ENCODE assay signal across 8 mouse cellular contexts in genomic region chr6:88725590-88725989, GRCm38 (mm10). TPM values are rescaled to one million over a fixed set of nuclear protein-coding genes. Genes with fewer than 3 reads are reported as not detected.
A peak's percentile ranks its signal among the peaks of the same experiment; 100 is the strongest.
DNase-seq lines count a peak whose midpoint lies in the region; ATAC-seq lines count a peak whose summit lies in the region.

No protein-coding gene starts in this region.

- no peak overlapping the region for H3K27ac ChIP-seq in intestine, embryonic 14.5 days (ENCODE audit: low read depth)

- intact Hi-C loops in gastrocnemius, postnatal 14 days (cut with DNase I; ENCODE audit: low total_unique reads), result no loop called here

- no peaks in the 10 kb centered on the region for H3K9me3 ChIP-seq in intestine, embryonic 14.5 days (ENCODE audit: control insufficient read depth, low read length)

- H3K4me2 ChIP-seq in intestine, embryonic 14.5 days (ENCODE audit: low read length), result peak overlapping the region; percentile 96

- 60% methylated on average over 7 of the region's 7 CpGs for WGBS in intestine, embryonic 14.5 days

- no peaks in the 10 kb centered on the region for H3K27me3 ChIP-seq in intestine, embryonic 14.5 days (replicated peaks; ENCODE audit: control insufficient read depth, insufficient read depth, low read length)

- H3K4me1 ChIP-seq in intestine, embryonic 14.5 days (replicated peaks; ENCODE audit: control insufficient read depth, insufficient read depth, low read length), result peaks cover 14% of the 10 kb centered on the region

- H3K9ac ChIP-seq in intestine, embryonic 14.5 days (ENCODE audit: low read length), result peak overlapping the region; percentile 73

- H3K4me3 ChIP-seq in intestine, embryonic 14.5 days (ENCODE audit: low read depth, low read length), result peak overlapping the region; percentile 69

- no peak for ATAC-seq in intestine, embryonic 14.5 days (replicated peaks; ENCODE audit: low FRiP score, low TSS enrichment, low read depth)
- ATAC-seq in megakaryocyte progenitor cell, adult 5-6 weeks (replicated peaks; ENCODE audit: poor library complexity), result peak; percentile 26; the same call in 1 of the 2 replicates

- H3K36me3 ChIP-seq in intestine, embryonic 14.5 days (ENCODE audit: control insufficient read depth, insufficient read depth, low read length), result 0 out of 2 replicates have a peak, but pooled peaks cover 4% of the 10 kb centered on the region

- DNase-seq in kidney, adult 9 months, result peak; percentile 33
- DNase-seq in kidney, adult 11 months, result no peak
- peak; percentile 56 to 68 for DNase-seq in cerebellum, postnatal 10 days
- DNase-seq in intestine, embryonic 14.5 days (ENCODE audit: low spot score), result no peak
- no peak for DNase-seq in Muller cell, postnatal 12 days (ENCODE audit: inconsistent ontology term)
- no peak for DNase-seq in gastrocnemius, postnatal 14 days
- DNase-seq in ovary, postnatal 10 days (ENCODE audit: low spot score), result no peak

RNA-seq across cellular contexts. Expression of gene Mgll, which starts 1.4 kb away (rescaled TPM):
- 88.3 and 94.2 TPM in 2 replicates for polyA plus RNA-seq in intestine, embryonic 14.5 days (2014; fragmentation: Nextera tagmentation; extraction: Ambion mirVana)
- total RNA-seq in megakaryocyte progenitor cell, adult 5-6 weeks (2015), result 1.7 and 1.9 TPM in 2 replicates
- 1.6 and 2.7 TPM in 2 replicates for total RNA-seq in megakaryocyte progenitor cell, adult 5-6 weeks (2017)
- total RNA-seq in gastrocnemius, postnatal 14 days (2021), result 10 to 100 TPM; 64.9 to 70.5 TPM

Comparison
In these comparisons a context has a peak if more than half of its experiments do, and no peak if none do; other contexts are left out.
1. DNase-seq: peak in kidney, adult 9 months (single experiment) and cerebellum, postnatal 10 days (2 of 2); none in kidney, adult 11 months (single experiment), intestine, embryonic 14.5 days (single experiment), Muller cell, postnatal 12 days (single experiment), gastrocnemius, postnatal 14 days (single experiment) and ovary, postnatal 10 days (single experiment).
2. RNA of gene Mgll, which starts 1.4 kb away (total RNA-seq): 64.9 to 70.5 TPM in gastrocnemius, postnatal 14 days; 1.6 to 2.7 TPM in megakaryocyte progenitor cell, adult 5-6 weeks; every median in the first group is over 10 times any median in the second.